Mouse (Mus musculus): ENCODE measurements around the gene Ctnnd2.

GRCm38 (mm10) chr15:31006825-31007157 is 834.4 kb downstream of the Ctnnd2 start:
- TF ChIP-seq POLR2A (IDR thresholded peaks at IDR 0.05; ENCODE audit: borderline replicate concordance, insufficient read depth, low read length) (no peak), CTCF (IDR thresholded peaks at IDR 0.05; ENCODE audit: borderline replicate concordance, insufficient read depth, low read depth, low read length) (no peak)

Data from cerebellum, adult 2 months (tissue).